Mouse (Mus musculus) kidney, embryonic 16.5 days (tissue): Measurements from ENCODE around the gene Gucy2f. TPM values are rescaled to one million over a fixed set of nuclear protein-coding genes. Genes with fewer than 3 reads are reported as not detected.
A peak's percentile ranks its signal among the peaks of the same experiment; 100 is the strongest.

Experiments used
- ATAC-seq: fragments of 200-750 bp; cut with Nextera tagmentation; 2 replicates; pipeline ENCODE4 v1.8.0; 2017; ENCODE audit warnings: moderate TSS enrichment; ENCODE audit not compliant: low FRiP score, low TSS enrichment
- H3K27ac ChIP-seq: fragments of 300-500 bp; sonication (generic); 2 replicates; pipeline ENCODE4 v1.5.1; 2014; ENCODE audit warnings: low read length
- H3K27me3 ChIP-seq: fragments of 300-500 bp; sonication (generic); 2 replicates; pipeline ENCODE4 v1.6.1; 2014; ENCODE audit warnings: low read length, control low read depth, mixed read lengths; ENCODE audit not compliant: insufficient read depth
- H3K36me3 ChIP-seq: fragments of 300-500 bp; sonication (generic); 2 replicates; pipeline ENCODE4 v1.6.1; 2014; ENCODE audit warnings: low read length, control low read depth, mixed read lengths; ENCODE audit not compliant: insufficient read depth
- H3K4me1 ChIP-seq: fragments of 300-500 bp; sonication (generic); 2 replicates; pipeline ENCODE4 v1.6.1; 2014; ENCODE audit warnings: low read length, control low read depth, mixed read lengths; ENCODE audit not compliant: insufficient read depth
- H3K4me2 ChIP-seq: fragments of 300-500 bp; sonication (generic); replicated peaks from 2 replicates; pipeline ENCODE4 v1.6.1; 2014; ENCODE audit warnings: low read depth, low read length
- H3K4me3 ChIP-seq: fragments of 300-500 bp; sonication (generic); 2 replicates; pipeline ENCODE4 v1.5.1; 2014; ENCODE audit warnings: mild to moderate bottlenecking, low read length
- H3K9ac ChIP-seq: fragments of 300-500 bp; sonication (generic); replicated peaks from 2 replicates; pipeline ENCODE4 v1.6.1; 2014; ENCODE audit warnings: low read length
- H3K9me3 ChIP-seq: fragments of 300-500 bp; sonication (generic); 2 replicates; pipeline ENCODE4 v1.6.1; 2016; ENCODE audit warnings: low read length, control low read depth
- WGBS: fragments of 180-500 bp; shearing (Covaris S2); extraction: QIAGEN DNeasy Blood & Tissue Kit; methylation state at CpG from one replicate; pipeline ENCODE4 v1.1.7; 2014; 5-methylcytosine and 5-hydroxymethylcytosine counted together
- polyA plus RNA-seq: library from polyadenylated mRNA; unstranded; fragments of >200 nt; fragmentation: Nextera tagmentation; extraction: Ambion mirVana; gene quantifications from 2 replicates; pipeline ENCODE4 v1.2.1, GENCODE M21; 2015

The Gucy2f gene
- polyA plus RNA-seq, 1 experiment from 2014 or later = not detected

- H3K9ac ChIP-seq = no peak overlapping the region
- no peaks in the 10 kb centered on the region for H3K4me1 ChIP-seq
- WGBS = 82% methylated on average over 1 of the region's 1 CpGs
- no peaks in the 10 kb centered on the region for H3K36me3 ChIP-seq
- H3K4me3 ChIP-seq = no peak overlapping the region
- no peak overlapping the region for H3K27ac ChIP-seq
- no peaks in the 10 kb centered on the region for H3K9me3 ChIP-seq
- ATAC-seq = no peak
- peaks cover 15% of the 10 kb centered on the region; the same call in 1 of the 2 replicates for H3K27me3 ChIP-seq
- H3K4me2 ChIP-seq = no peak overlapping the region
These were observed 1.2 kb downstream of the Gucy2f start for GRCm38 (mm10) chrX:142195551-142195950.

- peaks cover 20% of the 10 kb centered on the region; the same call in 1 of the 2 replicates for H3K27me3 ChIP-seq
- ATAC-seq = no peak
- no peak overlapping the region for H3K4me3 ChIP-seq
- no peaks in the 10 kb centered on the region for H3K36me3 ChIP-seq
- H3K9ac ChIP-seq = no peak overlapping the region
- WGBS = 68% methylated on average over 6 of the region's 6 CpGs
- H3K27ac ChIP-seq = no peak overlapping the region
- no peaks in the 10 kb centered on the region for H3K9me3 ChIP-seq
- H3K4me1 ChIP-seq = no peaks in the 10 kb centered on the region
- no peak overlapping the region for H3K4me2 ChIP-seq
These were observed 2.3 kb downstream of the Gucy2f start for GRCm38 (mm10) chrX:142194420-142194819.

- ATAC-seq = no peak
- H3K9me3 ChIP-seq = no peaks in the 10 kb centered on the region
- H3K27me3 ChIP-seq = peaks cover 24% of the 10 kb centered on the region; the same call in 1 of the 2 replicates
- no peaks in the 10 kb centered on the region for H3K36me3 ChIP-seq
- H3K9ac ChIP-seq = no peak overlapping the region
- WGBS = 80% methylated on average over 2 of the region's 2 CpGs
- no peaks in the 10 kb centered on the region for H3K4me1 ChIP-seq
- no peak overlapping the region for H3K27ac ChIP-seq
- no peak overlapping the region for H3K4me3 ChIP-seq
- H3K4me2 ChIP-seq = no peak overlapping the region
These were observed 6.4 kb downstream of the Gucy2f start for GRCm38 (mm10) chrX:142190355-142190754.

- Histone ChIP-seq H3K36me3 (no peaks in the 10 kb centered on the region), H3K27me3 (peaks cover 21% of the 10 kb centered on the region; the same call in 1 of the 2 replicates), H3K4me2 (peak overlapping the region; percentile 13; the same call in 1 of the 2 replicates), H3K4me1 (no peaks in the 10 kb centered on the region), H3K4me3 (no peak overlapping the region), H3K9me3 (no peaks in the 10 kb centered on the region), H3K27ac (no peak overlapping the region), H3K9ac (no peak overlapping the region)
- WGBS = 43% methylated on average over 22 of the region's 22 CpGs
- ATAC-seq = peak; percentile 63; the same call in 1 of the 2 replicates
These were observed 7.6 kb downstream of the Gucy2f start for GRCm38 (mm10) chrX:142189023-142189703.

- no peaks in the 10 kb centered on the region for H3K4me1 ChIP-seq
- no peak overlapping the region for H3K4me3 ChIP-seq
- no peaks in the 10 kb centered on the region for H3K9me3 ChIP-seq
- peaks cover 14% of the 10 kb centered on the region; the same call in 1 of the 2 replicates for H3K27me3 ChIP-seq
- WGBS = 60% methylated on average over 2 of the region's 2 CpGs
- no peaks in the 10 kb centered on the region for H3K36me3 ChIP-seq
- H3K9ac ChIP-seq = no peak overlapping the region
- peak; percentile 71; the same call in 1 of the 2 replicates for ATAC-seq
- H3K27ac ChIP-seq = no peak overlapping the region
- H3K4me2 ChIP-seq = no peak overlapping the region
These were observed 14.7 kb downstream of the Gucy2f start for GRCm38 (mm10) chrX:142182026-142182425.

GRCm38 (mm10) chrX:142176981-142177380, 19.8 kb downstream of the Gucy2f start:
- Histone ChIP-seq H3K4me3 (no peak overlapping the region), H3K9me3 (no peaks in the 10 kb centered on the region), H3K27me3 (peaks cover 10% of the 10 kb centered on the region; the same call in 1 of the 2 replicates), H3K4me2 (no peak overlapping the region), H3K4me1 (no peaks in the 10 kb centered on the region), H3K36me3 (no peaks in the 10 kb centered on the region), H3K27ac (no peak overlapping the region), H3K9ac (no peak overlapping the region)
- no peak for ATAC-seq

- H3K9me3 ChIP-seq = no peaks in the 10 kb centered on the region
- no peak for ATAC-seq
- H3K4me3 ChIP-seq = no peak overlapping the region
These were observed 81.0 kb downstream of the Gucy2f start for GRCm38 (mm10) chrX:142115779-142116178.

GRCm38 (mm10) chrX:142111236-142111635, 85.5 kb downstream of the Gucy2f start:
- Histone ChIP-seq H3K27me3 (peaks cover 46% of the 10 kb centered on the region; the same call in 1 of the 2 replicates), H3K9ac (no peak overlapping the region), H3K4me1 (no peaks in the 10 kb centered on the region), H3K9me3 (no peaks in the 10 kb centered on the region), H3K36me3 (no peaks in the 10 kb centered on the region), H3K27ac (no peak overlapping the region), H3K4me2 (no peak overlapping the region), H3K4me3 (no peak overlapping the region)
- 73% methylated on average over 6 of the region's 6 CpGs for WGBS
- no peak for ATAC-seq

More at GRCm38 (mm10) chrX:142115779-142116178, 81.0 kb downstream of the Gucy2f start:
- Histone ChIP-seq H3K4me2 (no peak overlapping the region), H3K36me3 (no peaks in the 10 kb centered on the region), H3K27ac (no peak overlapping the region), H3K9ac (no peak overlapping the region), H3K27me3 (peaks cover 43% of the 10 kb centered on the region; the same call in 1 of the 2 replicates), H3K4me1 (no peaks in the 10 kb centered on the region)

- no peak overlapping the region for H3K4me3 ChIP-seq
- H3K27me3 ChIP-seq = peaks cover 23% of the 10 kb centered on the region; the same call in 1 of the 2 replicates
- no peak for ATAC-seq
- no peak overlapping the region for H3K27ac ChIP-seq
- H3K9ac ChIP-seq = no peak overlapping the region
- no peaks in the 10 kb centered on the region for H3K36me3 ChIP-seq
- no peaks in the 10 kb centered on the region for H3K4me1 ChIP-seq
- WGBS = 50% methylated on average over 3 of the region's 3 CpGs
- no peak overlapping the region for H3K4me2 ChIP-seq
- H3K9me3 ChIP-seq = no peaks in the 10 kb centered on the region
These were observed 99.8 kb downstream of the Gucy2f start for GRCm38 (mm10) chrX:142096904-142097303.

GRCm38 (mm10) chrX:142095579-142095978, 101.2 kb downstream of the Gucy2f start:
- ATAC-seq = no peak
- 86% methylated on average over 5 of the region's 5 CpGs for WGBS
- H3K9ac ChIP-seq = no peak overlapping the region

More at GRCm38 (mm10) chrX:142095579-142095978, 101.2 kb downstream of the Gucy2f start:
- Histone ChIP-seq H3K27ac (no peak overlapping the region), H3K9me3 (no peaks in the 10 kb centered on the region), H3K36me3 (no peaks in the 10 kb centered on the region), H3K4me1 (no peaks in the 10 kb centered on the region), H3K4me3 (no peak overlapping the region), H3K27me3 (peaks cover 19% of the 10 kb centered on the region; the same call in 1 of the 2 replicates), H3K4me2 (no peak overlapping the region)
